Mouse (Mus musculus): ENCODE measurements around the gene Pde7b.

GRCm38 (mm10) chr10:20551341-20551740, 173.5 kb downstream of the Pde7b start:
- no peak for TF ChIP-seq CTCF (IDR thresholded peaks at IDR 0.05; ENCODE audit: control insufficient read depth, insufficient read depth, insufficient replicate concordance, low read depth, low read length)
- TF ChIP-seq POLR2A (IDR thresholded peaks at IDR 0.05; ENCODE audit: control insufficient read depth, low read depth, low read length) = no peak
